Mouse (Mus musculus) spleen, adult 2 months (tissue): ENCODE results near the gene Lnx2. TPM values are rescaled to one million over a fixed set of nuclear protein-coding genes. Genes with fewer than 3 reads are reported as not detected.

Experiments
- DNase-seq, 2 experiments: peaks; one replicate each; pipeline versions ENCODE4 v3.0.0 to v3.0.0-alpha.2; 2012 to 2021; ENCODE audit warnings: low spot score in 2 of 2, low read depth in 1 of 2
- H3K27ac ChIP-seq: fragments of 200-500 bp; 2 replicates; pipeline ENCODE4 v1.5.1; 2012; ENCODE audit warnings: low read length, inconsistent platforms; ENCODE audit not compliant: insufficient read depth
- H3K27me3 ChIP-seq: fragments of 200-500 bp; 2 replicates; pipeline ENCODE4 v1.6.1; 2012; ENCODE audit warnings: mild to moderate bottlenecking, moderate library complexity, low read length, inconsistent platforms; ENCODE audit not compliant: control insufficient read depth, insufficient read depth
- H3K36me3 ChIP-seq: fragments of 200-500 bp; 2 replicates; pipeline ENCODE4 v1.6.1; 2012; ENCODE audit warnings: mild to moderate bottlenecking, low read length, inconsistent platforms; ENCODE audit not compliant: control insufficient read depth, insufficient read depth
- H3K4me1 ChIP-seq: fragments of 200-500 bp; 2 replicates; pipeline ENCODE4 v1.6.1; 2011; ENCODE audit warnings: inconsistent platforms; ENCODE audit not compliant: control insufficient read depth, insufficient read depth, insufficient read length
- H3K4me3 ChIP-seq: fragments of 200-500 bp; 2 replicates; pipeline ENCODE4 v1.5.1; 2011; ENCODE audit warnings: mild to moderate bottlenecking, inconsistent platforms; ENCODE audit not compliant: insufficient read depth, insufficient read length; ENCODE audit errors: extremely low read depth
- CTCF ChIP-seq: fragments of 200-500 bp; IDR thresholded peaks from 2 replicates; pipeline ENCODE4 v1.5.1; 2011; ENCODE audit warnings: mild to moderate bottlenecking, inconsistent platforms; ENCODE audit not compliant: insufficient read depth, insufficient read length, insufficient replicate concordance; ENCODE audit errors: extremely low read depth
- POLR2A ChIP-seq: fragments of 200-500 bp; IDR thresholded peaks from 2 replicates; pipeline ENCODE4 v1.6.1; 2011; ENCODE audit warnings: low read depth, low read length, inconsistent platforms
- WGBS: fragments of 180-500 bp; shearing (Covaris S2); methylation state at CpG from one replicate; pipeline ENCODE4 v1.1.7; 2018; 5-methylcytosine and 5-hydroxymethylcytosine counted together
- polyA plus RNA-seq: library from polyadenylated mRNA; depleted of rRNA; stranded (reverse); fragments of >200 nt; gene quantifications from 2 replicates; pipeline ENCODE4 v1.2.3, GENCODE M21; 2012

Gene Lnx2
- polyA plus RNA-seq, 1 experiment: 21.3 TPM

- no peaks in the 10 kb centered on the region for H3K36me3 ChIP-seq
- no peak overlapping the region for H3K4me3 ChIP-seq
- no peak overlapping the region for H3K27ac ChIP-seq
- peak in 1 of 2 experiments; percentile 40 for DNase-seq
- WGBS: 80% methylated on average over 9 of the region's 9 CpGs
- H3K4me1 ChIP-seq: peaks cover 21% of the 10 kb centered on the region; the same call in 1 of the 2 replicates
- no peaks in the 10 kb centered on the region for H3K27me3 ChIP-seq
- TF ChIP-seq POLR2A: no peak
- TF ChIP-seq CTCF: no peak
Measured at GRCm38 (mm10) chr5:147057626-147058414, 18.6 kb downstream of the Lnx2 start.

- WGBS: 86% methylated on average over 10 of the region's 10 CpGs
- peaks cover 26% of the 10 kb centered on the region; the same call in 1 of the 2 replicates for H3K4me1 ChIP-seq
- no peaks in the 10 kb centered on the region for H3K36me3 ChIP-seq
- no peak overlapping the region for H3K4me3 ChIP-seq
- DNase-seq: no peak
- no peaks in the 10 kb centered on the region for H3K27me3 ChIP-seq
- no peak for TF ChIP-seq CTCF
- no peak for TF ChIP-seq POLR2A
- 0 out of 2 replicates have a peak overlapping the region, but pooled peaks have one; percentile 9 for H3K27ac ChIP-seq
Measured at GRCm38 (mm10) chr5:147056712-147057290, 19.6 kb downstream of the Lnx2 start.

GRCm38 (mm10) chr5:147055572-147056245 is 20.7 kb downstream of the Lnx2 start:
- H3K4me1 ChIP-seq: peaks cover 34% of the 10 kb centered on the region; the same call in 1 of the 2 replicates
- no peak for DNase-seq
- no peaks in the 10 kb centered on the region for H3K27me3 ChIP-seq
- no peak overlapping the region for H3K4me3 ChIP-seq
- no peak for TF ChIP-seq CTCF
- no peak for TF ChIP-seq POLR2A
- H3K36me3 ChIP-seq: no peaks in the 10 kb centered on the region
- 74% methylated on average over 6 of the region's 6 CpGs for WGBS
- 0 out of 2 replicates have a peak overlapping the region, but pooled peaks have one; percentile 4 for H3K27ac ChIP-seq

GRCm38 (mm10) chr5:147054747-147055270 is 21.6 kb downstream of the Lnx2 start:
- no peak overlapping the region for H3K27ac ChIP-seq
- peaks cover 35% of the 10 kb centered on the region; the same call in 1 of the 2 replicates for H3K4me1 ChIP-seq
- no peaks in the 10 kb centered on the region for H3K36me3 ChIP-seq
- WGBS: 81% methylated on average over 2 of the region's 2 CpGs
- H3K27me3 ChIP-seq: no peaks in the 10 kb centered on the region
- no peak for TF ChIP-seq CTCF
- no peak for TF ChIP-seq POLR2A
- H3K4me3 ChIP-seq: no peak overlapping the region
- no peak for DNase-seq

- Histone ChIP-seq H3K27me3 (no peaks in the 10 kb centered on the region), H3K4me1 (peaks cover 36% of the 10 kb centered on the region; the same call in 1 of the 2 replicates), H3K4me3 (no peak overlapping the region), H3K27ac (no peak overlapping the region), H3K36me3 (no peaks in the 10 kb centered on the region)
- WGBS: 87% methylated on average over 6 of the region's 6 CpGs
- DNase-seq: no peak
- no peak for TF ChIP-seq POLR2A
- TF ChIP-seq CTCF: no peak
Measured at GRCm38 (mm10) chr5:147054328-147054727, 22.1 kb downstream of the Lnx2 start.

- Histone ChIP-seq H3K36me3 (no peaks in the 10 kb centered on the region), H3K4me1 (peaks cover 32% of the 10 kb centered on the region; the same call in 1 of the 2 replicates), H3K27me3 (no peaks in the 10 kb centered on the region), H3K4me3 (no peak overlapping the region), H3K27ac (no peak overlapping the region)
- 89% methylated on average over 3 of the region's 3 CpGs for WGBS
- TF ChIP-seq CTCF (no peak), POLR2A (no peak)
- no peak for DNase-seq
Measured at GRCm38 (mm10) chr5:147053481-147053880, 22.9 kb downstream of the Lnx2 start.
